Mouse (Mus musculus) forebrain, embryonic 10.5 days (tissue): ENCODE data around the gene Cdk17. TPM values are rescaled to one million over a fixed set of nuclear protein-coding genes. Genes with fewer than 3 reads are reported as not detected.

ENCODE experiments used
- DNase-seq: peaks from one replicate; pipeline ENCODE4 v3.0.0-alpha.2; 2017; ENCODE audit warnings: low spot score; ENCODE audit errors: extremely low spot score
- H3K27ac ChIP-seq: fragments of 300-500 bp; sonication (generic); 2 replicates; pipeline ENCODE4 v1.5.1; 2016; ENCODE audit warnings: mild to moderate bottlenecking
- H3K27me3 ChIP-seq: fragments of 300-500 bp; sonication (generic); 2 replicates; pipeline ENCODE4 v1.6.1; 2016; ENCODE audit warnings: mild to moderate bottlenecking; ENCODE audit not compliant: poor library complexity, severe bottlenecking
- H3K36me3 ChIP-seq: fragments of 300-500 bp; sonication (generic); replicated peaks from 2 replicates; pipeline ENCODE4 v1.6.1; 2016; ENCODE audit warnings: mild to moderate bottlenecking, moderate library complexity
- H3K4me1 ChIP-seq: fragments of 300-500 bp; sonication (generic); 2 replicates; pipeline ENCODE4 v1.6.1; 2016
- H3K4me3 ChIP-seq: fragments of 300-500 bp; sonication (generic); 2 replicates; pipeline ENCODE4 v1.5.1; 2016; ENCODE audit warnings: mild to moderate bottlenecking, moderate library complexity
- H3K9me3 ChIP-seq: fragments of 300-500 bp; sonication (generic); 2 replicates; pipeline ENCODE4 v1.6.1; 2016; ENCODE audit warnings: mild to moderate bottlenecking, moderate library complexity
- WGBS: fragments of 180-500 bp; shearing (Covaris S2); methylation state at CpG from one replicate; pipeline ENCODE4 v1.1.7; 2016; 5-methylcytosine and 5-hydroxymethylcytosine counted together
- polyA plus RNA-seq: library from polyadenylated mRNA; unstranded; fragments of >200 nt; fragmentation: Nextera tagmentation; extraction: Ambion mirVana; gene quantifications from 2 replicates; pipeline ENCODE4 v1.2.1, GENCODE M21; 2016

The Cdk17 gene
- polyA plus RNA-seq, 1 experiment from 2014 or later, result 17.6 TPM

DNA sequence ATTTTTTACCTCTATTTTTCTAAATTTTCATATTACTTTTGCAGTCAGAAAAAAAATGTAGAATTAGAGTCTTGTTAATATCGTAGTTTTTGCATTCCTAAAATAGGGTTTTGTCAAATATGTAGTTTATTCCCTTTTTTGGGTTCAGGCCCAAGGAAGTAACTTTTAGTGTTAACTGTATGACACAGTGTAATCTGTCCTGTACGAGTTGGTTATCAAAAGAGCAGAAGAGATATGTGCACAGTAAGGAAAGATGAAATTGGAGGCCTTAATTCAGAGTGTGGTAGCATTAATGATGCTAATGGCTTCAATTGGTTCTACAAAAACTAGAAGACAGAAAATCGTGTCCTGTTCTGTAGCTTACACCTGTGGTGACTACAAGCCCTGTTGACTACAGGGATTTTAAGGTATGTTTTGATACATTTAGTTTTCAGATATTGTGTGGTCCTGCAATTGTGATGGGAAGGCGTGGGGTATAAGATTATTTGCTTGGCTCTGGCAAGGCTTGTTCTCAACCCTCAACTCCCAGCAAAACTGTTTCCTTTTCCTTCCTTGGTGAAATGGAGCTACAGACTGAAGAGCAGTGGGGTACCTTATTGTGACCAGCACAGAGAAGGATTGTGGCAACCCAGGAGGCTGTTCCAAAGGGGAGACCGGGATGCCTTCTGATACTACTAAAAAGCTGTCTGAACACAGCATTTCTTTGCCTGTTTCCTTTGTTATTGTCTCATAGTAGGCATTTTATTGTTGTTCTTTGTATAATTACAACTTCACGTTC is 3.2 kb downstream of the Cdk17 start:
- Histone ChIP-seq H3K27me3 (no peaks in the 10 kb centered on the region), H3K9me3 (no peaks in the 10 kb centered on the region), H3K27ac (no peak overlapping the region), H3K36me3 (no peaks in the 10 kb centered on the region), H3K4me1 (peaks cover 69% of the 10 kb centered on the region), H3K4me3 (no peak overlapping the region)
- no peak for DNase-seq
- 49% methylated on average over 6 of the region's 6 CpGs for WGBS

DNA sequence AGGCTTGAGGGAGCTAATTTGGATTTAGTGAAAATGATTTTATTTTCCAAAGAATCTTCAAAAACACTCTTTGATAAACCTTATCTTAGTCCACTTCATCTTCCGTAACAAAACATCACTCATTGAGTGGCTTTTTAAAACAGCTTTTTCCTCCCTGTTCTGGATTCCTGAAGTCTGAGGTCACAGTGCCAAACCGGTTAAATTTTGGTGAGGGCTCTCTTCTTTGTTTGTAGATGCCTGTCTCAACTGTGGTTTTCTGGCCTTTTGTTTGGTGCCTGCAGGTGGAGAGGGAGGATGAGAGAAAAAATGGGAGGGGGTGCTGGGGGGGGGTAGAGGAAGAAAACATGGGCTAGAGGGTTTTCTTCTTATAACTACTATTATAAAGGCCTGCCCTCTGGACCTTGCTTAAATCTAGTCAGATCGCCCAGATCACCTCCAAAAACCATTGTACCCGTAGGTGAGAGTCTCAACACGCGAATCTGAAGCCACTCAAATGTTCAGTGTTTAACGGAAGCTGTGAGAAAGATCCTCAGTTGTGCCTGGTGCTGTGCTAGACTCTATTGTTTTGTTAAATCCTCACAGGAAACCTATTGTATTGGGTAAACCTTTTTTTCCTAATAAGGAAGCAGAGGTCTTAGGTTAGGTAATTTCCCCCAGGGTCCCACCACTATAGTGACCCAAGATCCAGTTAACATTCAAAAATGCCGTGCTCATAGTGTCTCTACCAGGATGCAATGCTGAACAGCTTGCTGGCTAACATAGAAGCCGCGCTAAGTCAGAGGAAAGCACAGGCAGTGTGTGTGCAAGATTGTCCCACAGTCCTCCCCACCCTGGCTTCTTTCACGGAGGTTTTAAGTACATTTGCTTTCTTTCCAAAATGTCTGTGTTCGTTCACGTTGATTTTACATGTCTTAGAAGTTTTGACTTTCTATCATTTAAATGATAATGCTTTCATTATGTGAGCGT is 5.0 kb downstream of the Cdk17 start:
- no peak for DNase-seq
- no peaks in the 10 kb centered on the region for H3K36me3 ChIP-seq
- H3K9me3 ChIP-seq, result no peaks in the 10 kb centered on the region
- H3K4me3 ChIP-seq, result peak overlapping the region; percentile 32
- WGBS, result 5% methylated on average over 14 of the region's 14 CpGs
- H3K27ac ChIP-seq, result peak overlapping the region; percentile 78
- no peaks in the 10 kb centered on the region for H3K27me3 ChIP-seq
- peaks cover 71% of the 10 kb centered on the region for H3K4me1 ChIP-seq

- H3K27ac ChIP-seq, result peak overlapping the region; percentile 78
- DNase-seq, result no peak
- H3K4me3 ChIP-seq, result peak overlapping the region; percentile 32
Measured at GRCm38 (mm10) chr10:93166382-93166769, 5.7 kb downstream of the Cdk17 start.

DNA sequence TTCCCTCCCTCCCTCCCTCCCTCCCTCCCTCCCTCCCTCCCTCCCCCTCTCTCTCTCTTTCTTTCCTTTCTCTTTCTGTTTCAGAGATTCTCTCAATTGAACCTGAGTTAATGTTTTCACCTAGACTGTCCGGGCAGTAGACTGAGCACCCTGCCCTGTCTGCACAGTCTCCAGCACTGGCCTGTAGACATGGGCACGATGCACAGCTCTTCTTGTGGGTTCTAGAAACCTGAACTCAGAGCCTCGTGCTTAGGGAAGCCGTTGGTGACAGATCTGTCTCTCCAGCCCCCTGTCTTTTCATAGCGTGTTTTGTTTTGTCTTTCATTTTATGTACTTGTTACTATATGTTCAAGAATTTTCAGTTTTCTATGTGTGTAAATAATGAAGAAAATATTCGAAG is 6.6 kb downstream of the Cdk17 start:
- Histone ChIP-seq H3K36me3 (peaks cover 1% of the 10 kb centered on the region; the same call in 1 of the 2 replicates), H3K27me3 (no peaks in the 10 kb centered on the region), H3K4me3 (no peak overlapping the region), H3K9me3 (no peaks in the 10 kb centered on the region), H3K4me1 (peaks cover 65% of the 10 kb centered on the region), H3K27ac (no peak overlapping the region)
- no peak for DNase-seq
- WGBS, result 73% methylated on average over 6 of the region's 6 CpGs

More at GRCm38 (mm10) chr10:93166382-93166769, 5.7 kb downstream of the Cdk17 start:
- no peaks in the 10 kb centered on the region for H3K9me3 ChIP-seq
- no peaks in the 10 kb centered on the region for H3K27me3 ChIP-seq
- no peaks in the 10 kb centered on the region for H3K36me3 ChIP-seq
- peaks cover 71% of the 10 kb centered on the region for H3K4me1 ChIP-seq
- WGBS, result 6% methylated on average over 5 of the region's 5 CpGs

- peaks cover 57% of the 10 kb centered on the region for H3K4me1 ChIP-seq
- no peaks in the 10 kb centered on the region for H3K9me3 ChIP-seq
- no peak overlapping the region for H3K4me3 ChIP-seq
- H3K27ac ChIP-seq, result no peak overlapping the region
- H3K36me3 ChIP-seq, result peaks cover 6% of the 10 kb centered on the region
- no peak for DNase-seq
- H3K27me3 ChIP-seq, result no peaks in the 10 kb centered on the region
- 53% methylated on average over 4 of the region's 4 CpGs for WGBS
Measured at GRCm38 (mm10) chr10:93168067-93168466, 7.4 kb downstream of the Cdk17 start.

- Histone ChIP-seq H3K9me3 (no peaks in the 10 kb centered on the region; the same call in 1 of the 2 replicates), H3K4me3 (no peak overlapping the region), H3K27ac (no peak overlapping the region), H3K27me3 (no peaks in the 10 kb centered on the region), H3K36me3 (peaks cover 14% of the 10 kb centered on the region), H3K4me1 (peaks cover 26% of the 10 kb centered on the region)
- DNase-seq, result no peak
- 86% methylated on average over 6 of the region's 6 CpGs for WGBS
Measured at GRCm38 (mm10) chr10:93171182-93171855, 10.6 kb downstream of the Cdk17 start.

DNA sequence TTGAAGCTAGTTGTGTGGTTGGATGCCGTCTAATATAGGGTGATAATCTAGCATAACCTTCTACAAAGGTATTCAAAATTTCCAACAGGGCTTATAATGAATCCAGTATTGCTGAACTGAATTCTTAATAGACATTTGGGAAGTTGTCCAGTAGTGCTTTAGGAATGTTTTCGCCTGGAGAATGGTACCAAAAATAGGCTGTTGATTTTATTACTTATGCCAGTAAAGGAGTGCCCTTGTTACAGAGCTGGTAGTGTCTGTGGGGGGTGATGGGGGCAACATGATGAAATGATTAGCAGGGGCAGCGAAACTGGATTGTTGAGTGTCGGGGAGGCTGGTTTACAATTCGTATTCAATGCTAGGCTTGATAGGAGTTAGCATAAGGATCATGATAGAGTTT is 16.8 kb downstream of the Cdk17 start:
- Histone ChIP-seq H3K36me3 (peaks cover 16% of the 10 kb centered on the region), H3K27ac (no peak overlapping the region), H3K9me3 (no peaks in the 10 kb centered on the region; the same call in 1 of the 2 replicates), H3K4me1 (peaks cover 7% of the 10 kb centered on the region; the same call in 1 of the 2 replicates), H3K27me3 (no peaks in the 10 kb centered on the region), H3K4me3 (no peak overlapping the region)
- DNase-seq, result no peak
- 89% methylated on average over 5 of the region's 5 CpGs for WGBS

DNA sequence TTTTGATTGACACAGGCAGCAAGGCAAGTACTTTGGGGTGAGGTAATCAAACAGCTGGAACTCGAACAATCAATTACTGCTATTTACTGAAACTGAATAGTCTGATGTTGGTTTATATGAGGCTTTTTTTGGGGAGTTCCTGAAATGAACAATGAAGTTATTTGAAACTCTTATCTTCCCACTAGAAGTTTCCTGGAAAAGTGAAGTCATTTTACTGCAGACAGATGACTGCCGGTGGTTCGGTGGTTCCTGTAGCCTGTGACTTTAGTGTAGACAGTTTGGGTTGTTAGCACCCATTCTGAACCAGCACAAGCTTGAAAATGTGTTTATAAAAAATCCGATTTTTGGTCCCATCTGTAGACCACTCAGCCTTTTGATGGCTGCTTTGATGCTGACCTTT is 17.2 kb downstream of the Cdk17 start:
- Histone ChIP-seq H3K27me3 (no peaks in the 10 kb centered on the region), H3K4me1 (peaks cover 7% of the 10 kb centered on the region; the same call in 1 of the 2 replicates), H3K4me3 (no peak overlapping the region), H3K36me3 (peaks cover 15% of the 10 kb centered on the region), H3K9me3 (no peaks in the 10 kb centered on the region; the same call in 1 of the 2 replicates), H3K27ac (no peak overlapping the region)
- 88% methylated on average over 4 of the region's 4 CpGs for WGBS
- DNase-seq, result no peak

DNA sequence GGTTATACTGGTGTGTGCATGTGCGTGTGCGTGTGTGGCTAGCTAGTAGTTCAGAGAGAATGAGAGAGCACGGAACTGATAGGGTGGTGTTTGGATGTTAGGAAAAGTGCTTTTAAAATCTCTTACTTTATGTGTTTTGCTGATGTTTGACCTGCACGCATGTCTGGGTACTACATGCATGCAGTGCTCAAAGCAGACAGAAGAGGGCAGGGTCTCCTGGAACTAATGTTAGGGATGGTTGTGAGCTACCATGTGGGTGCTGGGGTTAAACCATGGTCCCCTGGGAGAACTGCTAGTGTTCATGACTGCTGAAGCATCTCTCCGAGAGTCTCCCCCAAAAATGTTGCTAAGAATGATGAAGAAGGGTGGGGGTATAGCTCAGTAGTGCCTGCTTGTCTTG is 18.0 kb downstream of the Cdk17 start:
- DNase-seq, result no peak
- no peak overlapping the region for H3K27ac ChIP-seq
- H3K27me3 ChIP-seq, result no peaks in the 10 kb centered on the region
- no peaks in the 10 kb centered on the region for H3K9me3 ChIP-seq
- peaks cover 7% of the 10 kb centered on the region; the same call in 1 of the 2 replicates for H3K4me1 ChIP-seq
- peaks cover 7% of the 10 kb centered on the region for H3K36me3 ChIP-seq
- no peak overlapping the region for H3K4me3 ChIP-seq
- 98% methylated on average over 5 of the region's 5 CpGs for WGBS

DNA sequence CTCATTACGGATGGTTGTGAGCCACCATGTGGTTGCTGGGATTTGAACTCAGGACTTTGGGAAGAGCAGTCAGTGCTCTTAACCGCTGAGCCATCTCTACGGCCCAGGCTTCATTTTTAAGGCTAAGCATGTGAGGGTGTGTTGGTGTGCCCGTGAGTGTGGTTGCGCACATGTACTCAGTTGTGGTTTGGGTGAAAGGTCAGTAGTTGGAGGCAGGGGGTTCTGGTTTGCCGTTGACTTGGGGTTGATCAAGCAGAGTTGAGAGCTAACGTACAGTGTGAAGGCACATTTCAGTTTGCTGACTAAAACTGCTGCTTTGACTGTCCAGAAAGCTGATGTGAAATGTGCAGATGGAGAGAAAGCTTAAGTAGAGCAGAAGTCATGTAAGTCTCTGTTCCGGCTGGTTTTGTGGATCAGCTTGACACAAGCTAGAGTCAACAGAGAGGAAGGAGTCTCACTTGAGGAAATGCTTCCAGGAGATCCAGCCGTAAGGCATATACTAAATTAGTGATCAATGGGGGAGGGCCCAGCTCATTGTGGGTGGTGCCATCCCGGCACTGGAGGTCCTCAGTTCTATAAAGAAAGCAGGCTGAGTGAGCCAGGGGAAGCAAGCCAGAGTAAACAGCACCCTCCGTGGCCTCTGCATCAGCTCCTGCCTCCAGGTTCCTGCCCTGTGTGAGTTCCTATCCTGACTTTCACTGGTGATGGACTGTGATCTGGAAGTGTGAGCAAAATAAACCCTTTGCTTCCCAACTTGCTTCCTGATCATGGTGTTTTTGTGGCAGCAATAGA is 19.2 kb downstream of the Cdk17 start:
- peaks cover 7% of the 10 kb centered on the region; the same call in 1 of the 2 replicates for H3K4me1 ChIP-seq
- 92% methylated on average over 11 of the region's 11 CpGs for WGBS

DNA sequence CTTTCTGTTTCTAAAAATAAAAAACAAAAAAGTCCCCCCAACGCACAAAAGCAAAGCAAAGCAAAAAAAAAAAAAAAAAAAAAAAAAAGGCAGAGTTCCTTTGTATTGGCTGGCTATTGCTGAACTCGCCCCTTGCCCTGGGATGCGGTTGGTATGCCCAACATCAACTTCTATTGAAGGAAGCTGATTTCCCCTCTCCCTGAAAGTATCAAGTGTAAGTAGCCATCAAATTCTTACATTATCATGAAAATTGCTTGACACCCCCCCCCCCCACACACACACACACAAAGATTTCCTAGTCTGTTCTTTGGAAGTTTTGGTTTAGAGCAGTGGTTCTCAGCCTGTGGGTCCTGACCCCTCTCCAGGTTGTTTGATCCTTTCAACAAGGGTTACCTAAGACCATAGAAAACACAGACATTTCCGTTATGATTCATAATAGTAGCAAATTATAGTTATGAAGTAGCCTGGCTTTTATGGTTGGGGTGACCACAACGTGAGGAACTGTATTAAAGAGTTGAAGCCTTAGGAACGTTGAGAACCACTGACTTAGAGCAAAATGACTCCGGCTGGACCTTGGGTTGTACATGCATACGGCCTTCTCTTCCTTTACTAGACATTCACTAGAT is 23.8 kb downstream of the Cdk17 start:
- 82% methylated on average over 8 of the region's 8 CpGs for WGBS
- no peak for DNase-seq
- H3K9me3 ChIP-seq, result no peaks in the 10 kb centered on the region
- H3K27ac ChIP-seq, result no peak overlapping the region
- H3K4me1 ChIP-seq, result peaks cover 16% of the 10 kb centered on the region
- no peaks in the 10 kb centered on the region; the same call in 1 of the 2 replicates for H3K36me3 ChIP-seq
- no peaks in the 10 kb centered on the region for H3K27me3 ChIP-seq
- no peak overlapping the region for H3K4me3 ChIP-seq

More for the DNA sequence above, 19.2 kb downstream of the Cdk17 start:
- no peak for DNase-seq
- Histone ChIP-seq H3K36me3 (0 out of 2 replicates have a peak, but pooled peaks cover 5% of the 10 kb centered on the region), H3K27ac (no peak overlapping the region), H3K9me3 (no peaks in the 10 kb centered on the region), H3K27me3 (no peaks in the 10 kb centered on the region), H3K4me3 (no peak overlapping the region)
